Mouse (Mus musculus): ENCODE measurements around the gene Rbsn.

GRCm38 (mm10) chr6:92222021-92222420, 7.3 kb upstream of the Rbsn start:
- TF ChIP-seq CTCF (IDR thresholded peaks at IDR 0.05; ENCODE audit: low read depth, low read length) (no peak), POLR2A (IDR thresholded peaks at IDR 0.05; ENCODE audit: extremely low read depth, insufficient read depth, low read length) (no peak)
